9 mouse cellular contexts compared by ENCODE assay signal in the genomic region with DNA sequence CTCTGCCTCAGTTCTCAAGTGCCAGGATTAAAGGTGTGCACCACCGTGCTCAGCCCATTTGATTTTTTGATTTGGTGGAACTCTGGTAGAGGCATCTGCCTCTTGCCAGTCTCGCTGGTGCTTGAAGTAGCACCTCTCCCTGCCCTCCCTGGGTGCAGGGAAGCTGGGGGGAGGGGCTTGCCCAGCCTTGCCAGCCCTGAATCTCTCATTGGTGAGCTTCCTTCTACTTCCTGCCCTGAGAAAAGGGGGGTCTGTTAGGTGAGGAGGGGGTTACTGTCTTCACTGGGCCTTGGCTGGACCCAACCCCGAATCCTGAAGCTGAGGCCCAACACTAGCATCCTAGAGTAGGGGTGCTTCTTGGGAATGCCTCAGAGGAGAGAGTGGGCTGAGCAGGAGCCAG. TPM values are rescaled to one million over a fixed set of nuclear protein-coding genes. Genes with fewer than 3 reads are reported as not detected.
DNase-seq lines count a peak whose midpoint lies in the region; ATAC-seq and TF ChIP-seq lines count a peak whose summit lies in the region.
"Had no signal": no experiment of that assay in that cellular context is flagged by ENCODE, and none has a peak within 500 bp of the region (broad histone marks: within the 10 kb centered on the region; RNA-seq: fewer than 3 reads in every experiment).

No protein-coding gene starts in this region.

- H3K4me3 ChIP-seq in forebrain, embryonic 13.5 days, result no peak overlapping the region
- no peak overlapping the region for H3K4me3 ChIP-seq in forebrain, embryonic 11.5 days (ENCODE audit: low read depth, low read length)
- H3K4me3 ChIP-seq in lung, embryonic 14.5 days (ENCODE audit: low read depth, low read length), result no peak overlapping the region
- no peak overlapping the region for H3K4me3 ChIP-seq in hindbrain, embryonic 11.5 days (ENCODE audit: low read depth, low read length)
- H3K4me3 ChIP-seq in midbrain, embryonic 16.5 days (ENCODE audit: low read depth, low read length), result no peak overlapping the region

- H3K4me1 ChIP-seq in forebrain, embryonic 13.5 days, result peaks cover 74% of the 10 kb centered on the region
- peaks cover 38% of the 10 kb centered on the region for H3K4me1 ChIP-seq in forebrain, embryonic 11.5 days (replicated peaks; ENCODE audit: control insufficient read depth, insufficient read depth, low read length)
- peaks cover 34% of the 10 kb centered on the region for H3K4me1 ChIP-seq in lung, embryonic 14.5 days (ENCODE audit: insufficient read depth)
- peaks cover 32% of the 10 kb centered on the region for H3K4me1 ChIP-seq in hindbrain, embryonic 11.5 days (replicated peaks; ENCODE audit: control insufficient read depth, insufficient read depth, low read length)
- H3K4me1 ChIP-seq in midbrain, embryonic 16.5 days (ENCODE audit: control insufficient read depth, insufficient read depth, low read length), result peaks cover 61% of the 10 kb centered on the region

- peak overlapping the region; percentile 6; the same call in 1 of the 2 replicates for H3K27ac ChIP-seq in forebrain, embryonic 13.5 days
- H3K27ac ChIP-seq in forebrain, embryonic 11.5 days (ENCODE audit: low read depth, low read length), result no peak overlapping the region
- H3K27ac ChIP-seq in lung, embryonic 14.5 days (ENCODE audit: low read depth), result peak overlapping the region; percentile 30; the same call in 1 of the 2 replicates
- H3K27ac ChIP-seq in hindbrain, embryonic 11.5 days (ENCODE audit: low read depth, low read length), result no peak overlapping the region
- no peak overlapping the region for H3K27ac ChIP-seq in midbrain, embryonic 16.5 days (ENCODE audit: low read length)

- peaks cover 79% of the 10 kb centered on the region for H3K36me3 ChIP-seq in forebrain, embryonic 13.5 days (ENCODE audit: poor library complexity, severe bottlenecking)
- peaks cover 9% of the 10 kb centered on the region for H3K36me3 ChIP-seq in forebrain, embryonic 11.5 days (ENCODE audit: control insufficient read depth, insufficient read depth, low read length)
- H3K36me3 ChIP-seq in lung, embryonic 14.5 days (ENCODE audit: insufficient read depth), result peaks cover 87% of the 10 kb centered on the region
- H3K36me3 ChIP-seq in hindbrain, embryonic 11.5 days (ENCODE audit: control insufficient read depth, insufficient read depth, low read length), result peaks cover 12% of the 10 kb centered on the region
- peaks cover 12% of the 10 kb centered on the region for H3K36me3 ChIP-seq in midbrain, embryonic 16.5 days (ENCODE audit: control insufficient read depth, insufficient read depth, low read length)

- no peaks in the 10 kb centered on the region for H3K9me3 ChIP-seq in forebrain, embryonic 13.5 days (replicated peaks)
- H3K9me3 ChIP-seq in forebrain, embryonic 11.5 days (ENCODE audit: control insufficient read depth, low read length), result no peaks in the 10 kb centered on the region
- H3K9me3 ChIP-seq in lung, embryonic 14.5 days (ENCODE audit: low read depth, low read length), result no peaks in the 10 kb centered on the region
- no peaks in the 10 kb centered on the region for H3K9me3 ChIP-seq in hindbrain, embryonic 11.5 days (ENCODE audit: control insufficient read depth, low read length)
- H3K9me3 ChIP-seq in midbrain, embryonic 16.5 days (replicated peaks; ENCODE audit: control insufficient read depth, low read length, poor library complexity, severe bottlenecking), result no peaks in the 10 kb centered on the region

- peak overlapping the region; percentile 100; the same call in 1 of the 2 replicates for H3K9ac ChIP-seq in forebrain, embryonic 13.5 days
- H3K9ac ChIP-seq in forebrain, embryonic 11.5 days (ENCODE audit: low read length), result no peak overlapping the region
- 0 out of 2 replicates have a peak overlapping the region, but pooled peaks have one; percentile 26 for H3K9ac ChIP-seq in lung, embryonic 14.5 days
- 0 out of 2 replicates have a peak overlapping the region, but pooled peaks have one; percentile 32 for H3K9ac ChIP-seq in hindbrain, embryonic 11.5 days (ENCODE audit: low read depth, low read length)
- H3K9ac ChIP-seq in midbrain, embryonic 16.5 days (ENCODE audit: low read depth, low read length), result 0 out of 2 replicates have a peak overlapping the region, but pooled peaks have one; percentile 27

- no peak for TF ChIP-seq CTCF in lung, embryonic 14.5 days (IDR thresholded peaks at IDR 0.05; ENCODE audit: low read depth)

- no peak overlapping the region; the same call in 1 of the 2 replicates for H3K4me2 ChIP-seq in forebrain, embryonic 13.5 days
- no peak overlapping the region for H3K4me2 ChIP-seq in forebrain, embryonic 11.5 days (ENCODE audit: low read depth, low read length, severe bottlenecking)
- no peak overlapping the region; the same call in 1 of the 2 replicates for H3K4me2 ChIP-seq in lung, embryonic 14.5 days
- no peak overlapping the region for H3K4me2 ChIP-seq in hindbrain, embryonic 11.5 days (replicated peaks; ENCODE audit: low read depth, low read length)
- H3K4me2 ChIP-seq in midbrain, embryonic 16.5 days (ENCODE audit: low read length), result peak overlapping the region; percentile 10; the same call in 1 of the 2 replicates

- ATAC-seq in forebrain, embryonic 13.5 days, result no peak
- ATAC-seq in forebrain, embryonic 11.5 days (replicated peaks; ENCODE audit: low FRiP score), result no peak
- ATAC-seq in lung, embryonic 14.5 days (ENCODE audit: insufficient read depth), result no peak
- ATAC-seq in hindbrain, embryonic 11.5 days (ENCODE audit: low FRiP score), result no peak
- no peak for ATAC-seq in midbrain, embryonic 16.5 days

- no peak for DNase-seq in forebrain, embryonic 11.5 days (ENCODE audit: low spot score)
- no peak for DNase-seq in lung, embryonic 14.5 days
- no peak for DNase-seq in lung, postnatal 14 days
- DNase-seq in hindbrain, embryonic 11.5 days (ENCODE audit: low spot score), result no peak
- DNase-seq in right cerebral cortex, postnatal 36 days (ENCODE audit: low spot score in 2 of 2), result no peak
- DNase-seq in right cerebral cortex, postnatal 10 days (ENCODE audit: low spot score in 2 of 2), result no peak
- DNase-seq: cerebellum, adult 11-12 months had no signal

- 86% methylated on average over 3 of the region's 3 CpGs for WGBS in forebrain, embryonic 13.5 days
- 89% methylated on average over 3 of the region's 3 CpGs for WGBS in forebrain, embryonic 11.5 days
- 60% methylated on average over 3 of the region's 3 CpGs for WGBS in lung, embryonic 14.5 days
- 88% methylated on average over 3 of the region's 3 CpGs for WGBS in hindbrain, embryonic 11.5 days
- whole genome bisulfite sequencing in midbrain, embryonic 16.5 days, result 86% methylated on average over 3 of the region's 3 CpGs

- no peaks in the 10 kb centered on the region for H3K27me3 ChIP-seq in forebrain, embryonic 13.5 days
- no peaks in the 10 kb centered on the region for H3K27me3 ChIP-seq in forebrain, embryonic 11.5 days (ENCODE audit: control insufficient read depth, insufficient read depth, low read length)
- H3K27me3 ChIP-seq in lung, embryonic 14.5 days (ENCODE audit: insufficient read depth, low read length), result no peaks in the 10 kb centered on the region
- no peaks in the 10 kb centered on the region for H3K27me3 ChIP-seq in hindbrain, embryonic 11.5 days (ENCODE audit: control insufficient read depth, insufficient read depth, low read length)
- no peaks in the 10 kb centered on the region for H3K27me3 ChIP-seq in midbrain, embryonic 16.5 days (ENCODE audit: control insufficient read depth, insufficient read depth, low read depth, low read length)

RNA-seq across cellular contexts. Expression of gene Trim8, which starts 7.2 kb away (rescaled TPM):
- 22.5 and 22.6 TPM in 2 replicates for polyA plus RNA-seq in forebrain, embryonic 13.5 days (2015; fragmentation: Nextera tagmentation; extraction: Ambion mirVana)
- polyA plus RNA-seq in forebrain, embryonic 11.5 days (2014; fragmentation: Nextera tagmentation; extraction: Ambion mirVana), result 30.7 and 39.5 TPM in 2 replicates
- polyA plus RNA-seq in lung, embryonic 14.5 days (2014; fragmentation: Nextera tagmentation; extraction: Ambion mirVana), result 28.3 and 31.0 TPM in 2 replicates
- 28.4 and 30.6 TPM in 2 replicates for polyA plus RNA-seq in hindbrain, embryonic 11.5 days (2014; fragmentation: Nextera tagmentation; extraction: Ambion mirVana)
- polyA plus RNA-seq in midbrain, embryonic 16.5 days (2015; fragmentation: Nextera tagmentation; extraction: Ambion mirVana), result 25.9 and 26.8 TPM in 2 replicates

Comparison
In these comparisons a context has a peak if more than half of its experiments do, and no peak if none do; other contexts are left out.
1. H3K27ac ChIP-seq: peak in forebrain, embryonic 13.5 days (single experiment) and lung, embryonic 14.5 days (single experiment); none in forebrain, embryonic 11.5 days (single experiment), hindbrain, embryonic 11.5 days (single experiment) and midbrain, embryonic 16.5 days (single experiment).